Mouse (Mus musculus): ENCODE measurements at regions not wholly inside any gene's neighbourhood (a gene's known extent, or its start where the extent isn't known, plus 50 kb on each side); places are given as distances from the start of the nearest gene placed in this dataset.
A peak's percentile ranks its signal among the peaks of the same experiment; 100 is the strongest.

DNA sequence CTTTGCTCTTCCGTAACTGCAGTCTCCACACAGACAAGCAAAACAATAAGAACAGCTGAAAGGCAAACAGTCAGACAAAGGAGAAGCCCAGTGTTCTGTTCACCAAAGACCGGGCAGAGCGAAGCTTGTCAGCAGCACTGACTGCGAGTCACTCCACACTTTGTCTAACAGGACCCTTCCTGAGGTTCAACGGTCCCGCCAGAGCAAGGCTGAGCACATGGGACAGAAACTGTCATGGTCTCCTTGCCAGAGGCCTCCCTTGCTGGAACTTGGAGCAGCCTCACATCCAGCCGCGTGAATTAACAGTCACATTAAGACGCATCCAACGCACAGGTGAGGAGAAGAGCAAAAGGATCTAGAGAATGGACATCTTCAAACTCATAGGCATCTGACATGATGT lies 241.1 kb upstream of the Irx4 start:
- Histone ChIP-seq H3K36me3 (ENCODE audit: control insufficient read depth, insufficient read depth, low read length) (no peaks in the 10 kb centered on the region), H3K9me3 (ENCODE audit: control insufficient read depth, low read length) (no peaks in the 10 kb centered on the region), H3K4me1 (replicated peaks; ENCODE audit: control insufficient read depth, insufficient read depth, low read length) (no peaks in the 10 kb centered on the region), H3K27ac (ENCODE audit: low read depth, low read length) (no peak overlapping the region), H3K27me3 (ENCODE audit: control insufficient read depth, insufficient read depth, low read length) (no peaks in the 10 kb centered on the region), H3K4me2 (ENCODE audit: low read depth, low read length, severe bottlenecking) (no peak overlapping the region), H3K4me3 (ENCODE audit: low read depth, low read length) (no peak overlapping the region), H3K9ac (ENCODE audit: low read length) (no peak overlapping the region)
- no peak for ATAC-seq (replicated peaks; ENCODE audit: low FRiP score)
- WGBS = 74% methylated on average over 10 of the region's 10 CpGs
- no peak for DNase-seq (ENCODE audit: low spot score)

- no peak for DNase-seq (ENCODE audit: low spot score)
- Histone ChIP-seq H3K4me3 (ENCODE audit: low read depth, low read length) (no peak overlapping the region), H3K9me3 (ENCODE audit: control insufficient read depth, low read length) (no peaks in the 10 kb centered on the region), H3K36me3 (ENCODE audit: control insufficient read depth, insufficient read depth, low read length) (no peaks in the 10 kb centered on the region), H3K4me2 (ENCODE audit: low read depth, low read length, severe bottlenecking) (no peak overlapping the region), H3K4me1 (replicated peaks; ENCODE audit: control insufficient read depth, insufficient read depth, low read length) (peaks cover 7% of the 10 kb centered on the region; the same call in 1 of the 2 replicates), H3K9ac (ENCODE audit: low read length) (no peak overlapping the region), H3K27me3 (ENCODE audit: control insufficient read depth, insufficient read depth, low read length) (peaks cover 47% of the 10 kb centered on the region), H3K27ac (ENCODE audit: low read depth, low read length) (no peak overlapping the region)
- no peak for ATAC-seq (replicated peaks; ENCODE audit: low FRiP score)
- 84% methylated on average over 3 of the region's 3 CpGs for WGBS
Measured at GRCm38 (mm10) chr13:73031217-73031616, 229.1 kb upstream of the Irx4 start.

GRCm38 (mm10) chr13:73033055-73033454 lies 227.2 kb upstream of the Irx4 start:
- WGBS = 20% methylated on average over 3 of the region's 3 CpGs
- ATAC-seq (replicated peaks; ENCODE audit: low FRiP score) (no peak), DNase-seq (ENCODE audit: low spot score) (peak; percentile 85)
- H3K4me2 ChIP-seq (ENCODE audit: low read depth, low read length, severe bottlenecking) = no peak overlapping the region
- H3K9me3 ChIP-seq (ENCODE audit: control insufficient read depth, low read length) = no peaks in the 10 kb centered on the region
- no peak overlapping the region for H3K27ac ChIP-seq (ENCODE audit: low read depth, low read length)
- H3K4me3 ChIP-seq (ENCODE audit: low read depth, low read length) = no peak overlapping the region
- H3K9ac ChIP-seq (ENCODE audit: low read length) = no peak overlapping the region
- no peaks in the 10 kb centered on the region for H3K36me3 ChIP-seq (ENCODE audit: control insufficient read depth, insufficient read depth, low read length)
- peaks cover 7% of the 10 kb centered on the region; the same call in 1 of the 2 replicates for H3K4me1 ChIP-seq (replicated peaks; ENCODE audit: control insufficient read depth, insufficient read depth, low read length)
- peaks cover 64% of the 10 kb centered on the region for H3K27me3 ChIP-seq (ENCODE audit: control insufficient read depth, insufficient read depth, low read length)

DNA sequence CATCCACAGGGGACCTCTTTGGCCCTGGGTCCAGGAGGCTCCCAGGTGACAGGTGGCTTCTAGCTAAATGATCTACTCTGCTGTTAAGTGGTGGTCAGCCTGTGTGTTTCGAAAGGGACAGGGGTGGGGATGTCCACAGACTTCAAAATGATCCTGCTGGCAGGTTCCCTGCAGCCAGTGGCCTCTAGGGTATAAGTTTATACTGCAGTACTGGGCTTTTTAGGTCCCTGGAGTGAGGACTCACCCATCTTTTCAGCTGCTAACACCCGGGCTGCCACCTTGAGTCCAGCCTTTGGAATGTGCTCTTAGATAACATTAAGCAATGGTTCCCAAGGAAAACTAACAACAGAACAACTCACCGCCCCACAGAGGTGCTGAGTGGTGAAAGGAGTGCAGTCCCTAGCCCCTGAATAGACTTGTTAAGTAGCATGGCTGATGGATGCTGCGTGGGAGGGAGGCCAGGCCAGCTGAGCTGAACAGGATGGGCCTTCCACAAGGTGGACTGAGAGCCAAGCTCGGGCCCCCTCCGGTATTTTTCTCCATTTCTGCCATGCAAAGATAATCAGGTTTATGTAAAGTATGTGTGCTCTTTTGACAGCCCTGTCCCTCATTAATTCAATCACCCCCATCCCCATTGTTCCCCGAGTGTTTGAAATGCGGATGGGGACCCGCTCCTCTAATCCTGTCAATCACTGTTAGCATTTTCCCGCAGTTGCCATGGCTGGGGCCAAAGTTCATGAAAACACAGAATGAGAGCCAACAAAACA lies 226.0 kb upstream of the Irx4 start:
- H3K36me3 ChIP-seq (ENCODE audit: control insufficient read depth, insufficient read depth, low read length) = no peaks in the 10 kb centered on the region
- H3K4me1 ChIP-seq (replicated peaks; ENCODE audit: control insufficient read depth, insufficient read depth, low read length) = peaks cover 7% of the 10 kb centered on the region; the same call in 1 of the 2 replicates
- no peak overlapping the region for H3K4me3 ChIP-seq (ENCODE audit: low read depth, low read length)
- WGBS = 8% methylated on average over 10 of the region's 10 CpGs
- H3K27me3 ChIP-seq (ENCODE audit: control insufficient read depth, insufficient read depth, low read length) = peaks cover 76% of the 10 kb centered on the region
- H3K9me3 ChIP-seq (ENCODE audit: control insufficient read depth, low read length) = no peaks in the 10 kb centered on the region
- no peak overlapping the region for H3K27ac ChIP-seq (ENCODE audit: low read depth, low read length)
- ATAC-seq (replicated peaks; ENCODE audit: low FRiP score) (peak; percentile 91), DNase-seq (ENCODE audit: low spot score) (peak; percentile 69)
- no peak overlapping the region for H3K9ac ChIP-seq (ENCODE audit: low read length)
- no peak overlapping the region for H3K4me2 ChIP-seq (ENCODE audit: low read depth, low read length, severe bottlenecking)

- Histone ChIP-seq H3K4me1 (replicated peaks; ENCODE audit: control insufficient read depth, insufficient read depth, low read length) (peaks cover 7% of the 10 kb centered on the region; the same call in 1 of the 2 replicates), H3K9me3 (ENCODE audit: control insufficient read depth, low read length) (no peaks in the 10 kb centered on the region), H3K36me3 (ENCODE audit: control insufficient read depth, insufficient read depth, low read length) (no peaks in the 10 kb centered on the region), H3K4me2 (ENCODE audit: low read depth, low read length, severe bottlenecking) (no peak overlapping the region), H3K27ac (ENCODE audit: low read depth, low read length) (no peak overlapping the region), H3K27me3 (ENCODE audit: control insufficient read depth, insufficient read depth, low read length) (peaks cover 82% of the 10 kb centered on the region), H3K4me3 (ENCODE audit: low read depth, low read length) (no peak overlapping the region), H3K9ac (ENCODE audit: low read length) (no peak overlapping the region)
- DNase-seq (ENCODE audit: low spot score) (no peak), ATAC-seq (replicated peaks; ENCODE audit: low FRiP score) (peak; percentile 68)
- WGBS = 27% methylated on average over 10 of the region's 10 CpGs
Measured at GRCm38 (mm10) chr13:73034886-73035285, 225.4 kb upstream of the Irx4 start.

DNA sequence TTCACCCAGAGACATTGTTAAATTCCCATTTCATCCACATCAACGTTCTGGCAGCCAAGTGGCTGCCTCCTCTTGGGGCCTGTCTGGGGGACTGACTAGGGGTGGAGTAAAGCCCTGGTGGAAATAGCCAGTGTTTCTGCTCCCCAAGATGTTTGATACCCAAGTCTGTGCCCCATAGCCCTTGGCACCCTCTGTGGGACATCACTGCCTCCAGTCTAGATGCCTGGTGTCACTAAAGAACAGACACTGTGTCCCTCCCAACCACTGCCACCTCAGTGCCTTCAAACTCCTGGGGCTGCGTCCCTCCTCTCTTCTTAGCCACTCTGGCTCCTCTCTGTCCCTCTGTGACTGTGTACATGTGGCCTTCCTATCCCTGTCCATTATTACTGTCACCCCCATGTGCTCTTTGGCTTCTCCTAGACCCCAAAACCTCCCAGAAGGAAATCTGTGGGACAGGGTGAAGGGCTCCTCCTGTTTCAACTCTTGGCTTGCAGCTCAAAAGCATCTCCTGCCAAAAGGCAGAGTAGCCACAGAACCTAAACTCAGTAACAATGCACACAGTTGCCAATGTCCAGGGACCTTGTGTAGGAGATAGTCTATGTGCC lies 224.8 kb upstream of the Irx4 start:
- WGBS = 50% methylated on average over 2 of the region's 2 CpGs
- DNase-seq (ENCODE audit: low spot score) (no peak), ATAC-seq (replicated peaks; ENCODE audit: low FRiP score) (0 out of 2 replicates have a peak, but pooled peaks have one; percentile 13)
- Histone ChIP-seq H3K9me3 (ENCODE audit: control insufficient read depth, low read length) (no peaks in the 10 kb centered on the region), H3K27ac (ENCODE audit: low read depth, low read length) (no peak overlapping the region), H3K4me3 (ENCODE audit: low read depth, low read length) (no peak overlapping the region), H3K9ac (ENCODE audit: low read length) (no peak overlapping the region), H3K4me2 (ENCODE audit: low read depth, low read length, severe bottlenecking) (no peak overlapping the region), H3K27me3 (ENCODE audit: control insufficient read depth, insufficient read depth, low read length) (peaks cover 81% of the 10 kb centered on the region), H3K4me1 (replicated peaks; ENCODE audit: control insufficient read depth, insufficient read depth, low read length) (peaks cover 7% of the 10 kb centered on the region; the same call in 1 of the 2 replicates), H3K36me3 (ENCODE audit: control insufficient read depth, insufficient read depth, low read length) (no peaks in the 10 kb centered on the region)

DNA sequence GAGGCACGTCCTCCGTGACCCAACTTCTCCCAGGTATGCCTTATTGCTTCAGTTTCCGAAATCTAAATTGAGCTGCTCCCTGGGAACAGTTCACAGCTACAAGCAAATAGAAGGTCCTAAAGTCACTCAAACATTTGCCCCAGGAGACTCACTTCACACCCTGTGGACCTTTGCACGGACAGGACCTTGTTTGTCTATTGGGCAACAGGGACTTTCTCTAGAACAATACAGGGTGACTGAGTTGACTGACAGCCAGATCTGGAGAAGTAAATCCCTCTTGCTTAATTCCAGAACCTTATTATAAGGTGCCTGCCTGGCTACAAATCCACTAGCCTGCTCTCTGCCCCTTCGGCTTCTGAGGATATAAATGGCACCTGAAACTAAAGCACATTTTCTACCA lies 220.5 kb upstream of the Irx4 start:
- no peak overlapping the region for H3K4me2 ChIP-seq (ENCODE audit: low read depth, low read length, severe bottlenecking)
- H3K9me3 ChIP-seq (ENCODE audit: control insufficient read depth, low read length) = no peaks in the 10 kb centered on the region
- H3K4me1 ChIP-seq (replicated peaks; ENCODE audit: control insufficient read depth, insufficient read depth, low read length) = peaks cover 8% of the 10 kb centered on the region; the same call in 1 of the 2 replicates
- peaks cover 75% of the 10 kb centered on the region for H3K27me3 ChIP-seq (ENCODE audit: control insufficient read depth, insufficient read depth, low read length)
- H3K27ac ChIP-seq (ENCODE audit: low read depth, low read length) = no peak overlapping the region
- no peak overlapping the region for H3K9ac ChIP-seq (ENCODE audit: low read length)
- WGBS = 83% methylated on average over 5 of the region's 5 CpGs
- no peak for ATAC-seq (replicated peaks; ENCODE audit: low FRiP score)
- no peak overlapping the region for H3K4me3 ChIP-seq (ENCODE audit: low read depth, low read length)
- H3K36me3 ChIP-seq (ENCODE audit: control insufficient read depth, insufficient read depth, low read length) = no peaks in the 10 kb centered on the region
- DNase-seq (ENCODE audit: low spot score) = no peak

- Histone ChIP-seq H3K27me3 (ENCODE audit: control insufficient read depth, insufficient read depth, low read length) (peaks cover 65% of the 10 kb centered on the region), H3K9me3 (ENCODE audit: control insufficient read depth, low read length) (no peaks in the 10 kb centered on the region), H3K36me3 (ENCODE audit: control insufficient read depth, insufficient read depth, low read length) (no peaks in the 10 kb centered on the region), H3K4me1 (replicated peaks; ENCODE audit: control insufficient read depth, insufficient read depth, low read length) (peaks cover 6% of the 10 kb centered on the region; the same call in 1 of the 2 replicates), H3K27ac (ENCODE audit: low read depth, low read length) (no peak overlapping the region), H3K4me2 (ENCODE audit: low read depth, low read length, severe bottlenecking) (no peak overlapping the region; the same call in 1 of the 2 replicates), H3K4me3 (ENCODE audit: low read depth, low read length) (no peak overlapping the region), H3K9ac (ENCODE audit: low read length) (no peak overlapping the region)
- peak; percentile 69 for DNase-seq (ENCODE audit: low spot score)
- peak; percentile 82 for ATAC-seq (replicated peaks; ENCODE audit: low FRiP score)
- 24% methylated on average over 14 of the region's 14 CpGs for WGBS
Measured at GRCm38 (mm10) chr13:73041233-73042040, 218.8 kb upstream of the Irx4 start.

Measured in forebrain, embryonic 11.5 days (tissue).